Mouse (Mus musculus): ENCODE results near the gene Lin7b. TPM values are rescaled to one million over a fixed set of nuclear protein-coding genes. Genes with fewer than 3 reads are reported as not detected.
A peak's percentile ranks its signal among the peaks of the same experiment; 100 is the strongest.

Lin7b gene
- polyA plus RNA-seq, 1 experiment = 4.1 TPM

DNA sequence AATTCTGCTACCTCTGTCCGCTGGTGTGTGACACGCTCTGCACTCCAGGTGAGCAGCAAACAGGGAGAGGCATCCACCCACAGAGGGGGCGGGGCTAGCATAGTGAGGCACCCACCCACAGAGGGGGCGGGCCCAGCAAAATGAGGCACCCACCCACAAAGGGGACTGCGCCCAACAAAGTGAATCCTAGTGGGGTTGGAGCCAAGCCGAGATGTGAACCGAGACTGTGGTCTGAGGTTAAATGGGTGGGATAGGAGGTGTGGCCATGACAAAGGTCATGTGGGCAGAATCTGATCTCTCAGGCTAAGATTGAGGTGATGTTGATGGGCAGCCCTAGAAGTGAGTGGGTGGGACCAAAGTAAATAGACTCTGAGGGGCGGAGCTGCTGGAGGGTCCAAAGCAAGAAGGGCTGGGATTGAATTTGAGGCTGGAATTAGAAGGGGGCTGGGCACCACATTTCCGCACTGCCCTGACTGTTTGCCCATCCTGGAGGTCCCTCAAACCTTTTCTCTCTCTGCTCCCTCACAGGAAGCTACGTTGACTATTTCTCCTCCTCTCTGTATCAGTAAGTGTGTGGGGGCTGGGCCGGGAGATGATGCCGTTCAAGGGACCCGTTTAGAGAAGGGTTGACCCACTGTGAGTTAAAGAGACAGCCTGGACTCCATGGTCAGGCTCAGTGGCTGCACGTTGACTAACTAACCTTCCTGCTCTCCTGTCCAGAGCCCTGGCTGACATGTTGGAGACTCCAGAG, 32.0 kb downstream of the Lin7b start:
- H3K4me1 ChIP-seq = peaks cover 88% of the 10 kb centered on the region
- H3K36me3 ChIP-seq (replicated peaks; ENCODE audit: low read length) = no peaks in the 10 kb centered on the region
- peaks cover 84% of the 10 kb centered on the region for H3K27me3 ChIP-seq (replicated peaks)
- H3K4me3 ChIP-seq (replicated peaks) = peak overlapping the region; percentile 91
- TF ChIP-seq FLI1 (IDR thresholded peaks at IDR 0.05; ENCODE audit: low read length) (no peak), GATA1 (IDR thresholded peaks at IDR 0.05; ENCODE audit: borderline replicate concordance, low read length) (no peak)
- H3K9me3 ChIP-seq = no peaks in the 10 kb centered on the region

DNA sequence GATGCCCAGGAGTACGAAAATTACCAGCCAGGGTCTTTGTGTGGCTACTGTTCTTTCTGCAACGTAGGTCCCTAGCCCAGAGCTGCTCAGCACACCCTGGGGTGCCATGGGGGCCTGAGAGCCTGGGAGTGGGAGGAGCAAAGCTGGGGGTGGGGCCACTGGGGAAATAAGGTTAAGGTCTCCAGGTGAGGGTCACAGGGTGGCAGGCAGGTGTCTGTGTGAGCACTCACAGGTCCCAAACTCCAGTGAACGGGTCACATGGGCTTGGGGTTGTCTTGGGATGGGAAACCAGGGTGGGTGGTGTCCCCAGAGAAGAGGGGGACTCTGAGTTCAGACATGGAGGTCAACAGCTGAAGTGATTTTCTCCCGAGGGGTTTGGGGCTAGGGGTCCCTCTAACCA, 32.9 kb downstream of the Lin7b start:
- H3K27me3 ChIP-seq (replicated peaks) = peaks cover 86% of the 10 kb centered on the region

DNA sequence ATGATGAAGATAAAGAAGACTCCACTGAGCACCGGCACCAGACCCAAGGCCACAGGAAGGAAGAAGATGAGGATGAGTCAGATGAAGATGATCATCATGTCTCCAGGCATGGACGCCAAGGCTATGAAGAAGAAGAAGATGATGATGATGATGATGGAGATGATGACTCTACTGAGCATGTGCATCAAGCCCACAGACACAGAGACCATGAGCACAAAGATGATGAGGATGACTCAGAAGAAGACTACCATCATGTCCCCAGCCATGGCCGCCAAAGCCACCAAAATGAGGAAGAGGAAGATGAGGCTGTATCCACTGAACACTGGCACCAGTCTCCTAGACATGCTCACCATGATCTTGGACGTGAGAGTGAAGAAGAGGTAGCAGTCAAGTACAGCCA, 34.1 kb downstream of the Lin7b start:
- Histone ChIP-seq H3K36me3 (replicated peaks; ENCODE audit: low read length) (no peaks in the 10 kb centered on the region), H3K4me3 (replicated peaks) (peak overlapping the region; percentile 50), H3K27me3 (replicated peaks) (peaks cover 93% of the 10 kb centered on the region), H3K9me3 (peaks cover 7% of the 10 kb centered on the region), H3K4me1 (peaks cover 81% of the 10 kb centered on the region)
- no peak for TF ChIP-seq GATA1 (IDR thresholded peaks at IDR 0.05; ENCODE audit: borderline replicate concordance, low read length)
- TF ChIP-seq FLI1 (IDR thresholded peaks at IDR 0.05; ENCODE audit: low read length) = no peak

More for the DNA sequence above, 32.9 kb downstream of the Lin7b start:
- H3K4me3 ChIP-seq (replicated peaks) = no peak overlapping the region
- TF ChIP-seq FLI1 (IDR thresholded peaks at IDR 0.05; ENCODE audit: low read length) (no peak), GATA1 (IDR thresholded peaks at IDR 0.05; ENCODE audit: borderline replicate concordance, low read length) (no peak)
- H3K36me3 ChIP-seq (replicated peaks; ENCODE audit: low read length) = no peaks in the 10 kb centered on the region
- no peaks in the 10 kb centered on the region for H3K9me3 ChIP-seq
- H3K4me1 ChIP-seq = peaks cover 88% of the 10 kb centered on the region

DNA sequence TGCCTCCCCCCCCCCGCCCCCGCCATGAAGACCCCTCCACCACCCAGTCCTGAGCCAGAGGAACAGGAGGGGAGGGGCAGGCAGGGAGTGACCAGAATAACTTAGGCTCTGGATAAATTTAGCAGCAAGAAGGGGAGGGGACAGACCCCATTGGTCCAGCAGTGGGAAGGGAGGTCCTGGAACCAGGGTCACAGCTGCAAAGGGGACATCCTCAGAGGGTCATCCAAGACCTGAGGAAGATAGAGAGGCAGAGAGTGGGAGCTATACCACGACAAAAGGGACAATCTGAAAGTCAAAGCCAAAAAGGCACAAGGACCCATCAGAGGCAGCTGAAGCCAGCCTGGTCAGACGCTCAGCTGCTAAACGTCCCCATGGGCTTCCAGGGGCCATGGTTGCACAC, 35.3 kb downstream of the Lin7b start, which contains the start of gene Hrc:
Hrc (plus strand) TSS at position 235 of the 400 bp plus-strand sequence.
- TF ChIP-seq GATA1 (IDR thresholded peaks at IDR 0.05; ENCODE audit: borderline replicate concordance, low read length) = no peak
- no peak for TF ChIP-seq FLI1 (IDR thresholded peaks at IDR 0.05; ENCODE audit: low read length)

DNA sequence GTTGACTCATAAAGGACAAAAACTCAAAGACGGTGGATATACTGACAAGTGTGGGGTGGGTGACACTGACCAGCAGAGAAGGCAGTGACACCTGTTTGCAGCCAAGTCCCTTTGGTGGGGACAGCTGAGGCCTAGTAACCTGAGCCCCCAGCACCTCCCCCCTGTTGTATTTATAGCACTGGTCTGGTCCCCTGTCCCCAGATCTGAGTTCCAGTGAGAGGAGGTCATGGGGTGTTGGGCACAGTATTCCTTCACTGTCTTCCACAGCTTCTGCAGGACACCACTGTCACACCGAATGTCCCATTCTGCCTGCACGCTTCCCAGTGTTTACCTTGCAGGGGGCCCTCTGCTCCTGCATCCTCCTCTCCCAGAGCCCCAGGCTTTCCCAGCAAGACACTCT, 35.8 kb downstream of the Lin7b start:
- H3K27me3 ChIP-seq (replicated peaks) = peaks cover 92% of the 10 kb centered on the region
- H3K9me3 ChIP-seq = peaks cover 7% of the 10 kb centered on the region
- H3K4me1 ChIP-seq = peaks cover 63% of the 10 kb centered on the region
- TF ChIP-seq FLI1 (IDR thresholded peaks at IDR 0.05; ENCODE audit: low read length) (no peak), GATA1 (IDR thresholded peaks at IDR 0.05; ENCODE audit: borderline replicate concordance, low read length) (no peak)
- H3K36me3 ChIP-seq (replicated peaks; ENCODE audit: low read length) = no peaks in the 10 kb centered on the region
- peak overlapping the region; percentile 28 for H3K4me3 ChIP-seq (replicated peaks)

More for the DNA sequence above, 35.3 kb downstream of the Lin7b start, which contains the start of gene Hrc:
- Histone ChIP-seq H3K9me3 (peaks cover 7% of the 10 kb centered on the region), H3K27me3 (replicated peaks) (peaks cover 94% of the 10 kb centered on the region), H3K4me1 (peaks cover 68% of the 10 kb centered on the region), H3K4me3 (replicated peaks) (peak within 1 kb of the TSS; percentile 28), H3K36me3 (replicated peaks; ENCODE audit: low read length) (no peaks in the 10 kb centered on the region)

DNA sequence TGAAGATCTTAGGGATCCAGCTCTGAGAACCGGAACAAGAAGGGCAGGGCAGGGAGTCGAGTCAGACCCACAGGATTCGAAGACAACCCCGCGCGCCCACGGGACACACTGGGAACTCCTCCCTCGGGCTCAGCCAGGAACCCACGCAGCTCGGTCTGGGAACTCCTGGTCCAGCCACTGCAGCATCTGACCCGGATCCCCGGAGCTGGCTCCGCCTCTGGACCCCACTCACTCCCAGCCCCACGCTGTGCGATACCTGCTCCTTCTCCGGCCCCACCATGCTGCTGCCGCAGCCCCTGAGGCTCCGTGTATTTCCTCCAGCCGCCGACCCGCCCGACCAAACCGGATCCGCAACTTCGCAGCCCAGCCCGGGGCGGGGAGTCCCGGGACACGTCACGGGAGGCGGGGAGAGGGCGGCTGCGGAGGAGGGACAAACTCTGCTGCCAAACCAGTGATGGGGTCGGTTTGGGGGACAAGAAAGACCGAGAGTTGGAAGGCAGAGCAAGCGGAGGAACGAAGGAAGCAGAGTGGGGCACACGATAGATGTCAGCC, 36.9 kb downstream of the Lin7b start, which contains the start of gene Trpm4:
Trpm4 (minus strand) TSS at position 350 of the 552 bp plus-strand sequence.
- H3K27me3 ChIP-seq (replicated peaks) = peaks cover 81% of the 10 kb centered on the region

DNA sequence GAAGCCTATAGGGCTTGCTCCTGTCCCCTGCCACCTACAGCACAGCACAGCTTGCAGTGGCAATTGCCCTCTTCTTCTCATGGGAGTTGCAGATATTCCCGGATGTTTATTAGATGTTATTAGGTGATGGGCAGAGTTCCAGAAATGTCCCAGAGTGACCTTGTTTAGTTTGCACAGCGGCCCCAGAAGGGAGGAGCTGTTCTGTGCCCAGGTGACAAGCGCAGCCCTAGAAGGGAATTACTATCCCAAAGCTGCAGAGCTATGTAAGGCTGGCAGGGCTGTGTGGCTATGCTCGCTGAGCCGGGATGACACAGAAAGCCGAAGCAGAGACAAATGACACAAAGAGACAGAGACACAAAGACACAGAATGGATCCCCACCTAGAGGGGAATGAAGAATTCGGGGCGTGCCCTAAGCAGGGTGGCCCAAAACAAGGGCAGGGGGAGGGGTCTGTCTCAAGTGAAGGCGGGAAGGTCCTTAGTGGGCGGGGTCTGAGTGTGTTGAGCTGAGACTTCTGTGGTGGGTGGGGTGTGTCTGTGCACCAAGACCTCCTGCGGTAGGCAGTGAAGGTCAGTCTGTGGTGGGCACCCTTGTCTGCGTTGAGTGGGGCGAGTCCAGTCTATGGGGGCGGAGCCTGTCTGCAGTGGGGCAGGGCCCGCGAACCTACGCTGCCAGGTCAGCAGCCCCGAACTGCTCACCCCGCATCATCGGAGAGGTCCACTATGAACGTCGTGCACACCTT, 37.5 kb downstream of the Lin7b start:
- TF ChIP-seq GATA1 (IDR thresholded peaks at IDR 0.05; ENCODE audit: borderline replicate concordance, low read length) (no peak), FLI1 (IDR thresholded peaks at IDR 0.05; ENCODE audit: low read length) (no peak)
- Histone ChIP-seq H3K4me1 (peaks cover 46% of the 10 kb centered on the region), H3K36me3 (replicated peaks; ENCODE audit: low read length) (no peaks in the 10 kb centered on the region), H3K4me3 (replicated peaks) (peak overlapping the region; percentile 93), H3K9me3 (peaks cover 7% of the 10 kb centered on the region), H3K27me3 (replicated peaks) (peaks cover 75% of the 10 kb centered on the region)

More for the DNA sequence above, 36.9 kb downstream of the Lin7b start, which contains the start of gene Trpm4:
- peaks cover 53% of the 10 kb centered on the region for H3K4me1 ChIP-seq
- peak within 1 kb of the TSS; percentile 93 for H3K4me3 ChIP-seq (replicated peaks)
- H3K36me3 ChIP-seq (replicated peaks; ENCODE audit: low read length) = no peaks in the 10 kb centered on the region
- TF ChIP-seq FLI1 (IDR thresholded peaks at IDR 0.05; ENCODE audit: low read length) = no peak
- TF ChIP-seq GATA1 (IDR thresholded peaks at IDR 0.05; ENCODE audit: borderline replicate concordance, low read length) = no peak
- peaks cover 7% of the 10 kb centered on the region for H3K9me3 ChIP-seq

DNA sequence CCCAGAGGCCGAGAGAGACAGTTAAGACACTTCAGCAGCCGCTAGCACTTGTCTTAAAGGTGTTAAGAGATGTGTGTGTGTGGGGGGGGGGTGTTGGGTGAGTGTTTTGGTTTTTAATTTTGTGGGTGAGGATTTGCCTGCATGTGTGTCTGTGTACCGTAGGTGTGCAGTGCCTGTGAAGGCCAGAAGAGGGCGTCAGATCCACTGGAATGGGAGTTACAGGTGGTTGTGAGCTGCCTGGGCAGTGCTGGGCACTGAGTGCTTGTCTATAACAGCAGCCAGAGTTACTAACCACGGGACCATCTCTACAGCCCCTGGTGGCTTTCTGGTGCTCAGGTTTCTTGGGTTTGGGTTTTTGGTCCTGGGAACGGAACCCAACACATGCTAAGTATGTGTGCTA, 38.9 kb downstream of the Lin7b start:
- H3K4me3 ChIP-seq (replicated peaks) = no peak overlapping the region
- H3K4me1 ChIP-seq = peaks cover 34% of the 10 kb centered on the region
- TF ChIP-seq GATA1 (IDR thresholded peaks at IDR 0.05; ENCODE audit: borderline replicate concordance, low read length) (no peak), FLI1 (IDR thresholded peaks at IDR 0.05; ENCODE audit: low read length) (no peak)
- peaks cover 2% of the 10 kb centered on the region for H3K36me3 ChIP-seq (replicated peaks; ENCODE audit: low read length)
- peaks cover 21% of the 10 kb centered on the region for H3K9me3 ChIP-seq
- H3K27me3 ChIP-seq (replicated peaks) = peaks cover 75% of the 10 kb centered on the region

DNA sequence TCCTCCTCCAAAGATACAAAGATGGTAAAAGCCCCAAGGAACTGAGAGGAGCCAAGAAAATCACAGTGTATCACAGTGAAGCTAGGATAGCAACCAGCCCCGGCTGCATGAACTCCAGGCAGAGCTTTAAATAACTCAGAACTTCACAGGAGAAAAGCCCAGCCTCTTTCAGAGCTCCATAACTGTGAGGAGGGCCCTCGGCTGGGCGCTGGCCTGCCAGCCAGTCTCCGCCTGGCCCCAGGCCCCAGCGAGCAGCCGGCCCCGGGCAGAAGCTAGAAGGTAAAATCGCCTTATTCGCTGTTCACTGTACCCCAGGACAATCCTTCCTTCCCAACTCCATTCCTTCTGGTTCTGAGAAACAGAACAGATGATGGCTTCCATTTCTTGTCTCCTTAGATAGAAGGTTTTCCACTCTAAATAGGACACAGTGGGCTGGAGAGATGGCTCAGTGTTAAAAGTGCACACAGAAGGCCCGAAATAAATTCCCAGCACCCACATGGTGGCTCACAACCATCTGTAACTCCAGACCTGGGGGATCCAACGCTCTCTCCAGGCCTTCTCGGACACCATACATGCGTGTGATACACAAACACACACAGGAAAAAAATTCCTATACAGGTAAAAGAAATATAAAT, 41.4 kb downstream of the Lin7b start:
- H3K4me3 ChIP-seq (replicated peaks) = no peak overlapping the region
- H3K4me1 ChIP-seq = peaks cover 18% of the 10 kb centered on the region
- peaks cover 10% of the 10 kb centered on the region for H3K36me3 ChIP-seq (replicated peaks; ENCODE audit: low read length)
- H3K27me3 ChIP-seq (replicated peaks) = peaks cover 57% of the 10 kb centered on the region
- peaks cover 34% of the 10 kb centered on the region for H3K9me3 ChIP-seq
- no peak for TF ChIP-seq FLI1 (IDR thresholded peaks at IDR 0.05; ENCODE audit: low read length)
- TF ChIP-seq GATA1 (IDR thresholded peaks at IDR 0.05; ENCODE audit: borderline replicate concordance, low read length) = no peak
